Mouse (Mus musculus) C2C12 (cell line): ENCODE results near the gene Gm4559.

Experiments
- CEBPB ChIP-seq: IDR thresholded peaks from one replicate; pipeline ENCODE4 v1.6.1; 2011; ENCODE audit warnings: low read depth, mild to moderate bottlenecking, control low read depth, moderate library complexity
- CTCF ChIP-seq: IDR thresholded peaks from one replicate; pipeline ENCODE4 v1.5.1; 2011; ENCODE audit not compliant: control insufficient read depth, insufficient read depth, insufficient read length
- FOSL1 ChIP-seq: IDR thresholded peaks from one replicate; pipeline ENCODE4 v1.8.0; 2011; ENCODE audit warnings: mild to moderate bottlenecking, low read length; ENCODE audit not compliant: poor library complexity, insufficient read depth, severe bottlenecking
- MAX ChIP-seq: IDR thresholded peaks from one replicate; pipeline ENCODE4 v1.6.1; 2011; ENCODE audit warnings: mild to moderate bottlenecking, control low read depth
- MYOD1 ChIP-seq: IDR thresholded peaks from one replicate; pipeline ENCODE4 v1.6.1; 2011; ENCODE audit warnings: low read depth; ENCODE audit not compliant: control insufficient read depth, insufficient read length
- MYOG ChIP-seq: IDR thresholded peaks from one replicate; pipeline ENCODE4 v1.6.1; 2011; ENCODE audit not compliant: control insufficient read depth, insufficient read length; ENCODE audit errors: extremely low read depth
- USF1 ChIP-seq: IDR thresholded peaks from one replicate; pipeline ENCODE4 v1.6.1; 2011; ENCODE audit warnings: low read depth, mild to moderate bottlenecking, control low read depth, moderate library complexity

DNA sequence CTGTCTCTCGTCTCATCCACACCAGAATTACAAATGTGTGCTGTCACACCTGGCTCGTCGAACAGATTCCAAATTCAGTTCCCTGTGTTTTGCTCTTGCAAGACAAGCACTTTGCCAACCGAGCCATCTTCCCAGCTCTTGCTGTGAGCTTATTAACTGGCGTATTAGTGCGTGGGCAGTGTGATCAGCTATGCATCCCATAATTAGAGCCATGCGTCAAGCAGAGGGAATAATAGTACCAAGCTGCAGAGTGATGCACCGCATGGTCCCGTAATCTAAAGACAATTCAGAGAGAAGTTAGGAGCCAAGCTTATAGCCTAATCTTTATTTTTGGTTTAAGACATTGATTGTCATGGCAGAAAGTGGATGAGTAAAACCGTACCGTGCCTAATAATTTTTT, 45.0 kb upstream of the Gm4559 start:
- TF ChIP-seq MAX = no peak
- no peak for TF ChIP-seq CTCF
- TF ChIP-seq CEBPB = no peak
- TF ChIP-seq MYOD1 = no peak
- no peak for TF ChIP-seq MYOG
- TF ChIP-seq USF1 = no peak
- no peak for TF ChIP-seq FOSL1
